ENCODE assay signal across 15 mouse cellular contexts in the genomic region with DNA sequence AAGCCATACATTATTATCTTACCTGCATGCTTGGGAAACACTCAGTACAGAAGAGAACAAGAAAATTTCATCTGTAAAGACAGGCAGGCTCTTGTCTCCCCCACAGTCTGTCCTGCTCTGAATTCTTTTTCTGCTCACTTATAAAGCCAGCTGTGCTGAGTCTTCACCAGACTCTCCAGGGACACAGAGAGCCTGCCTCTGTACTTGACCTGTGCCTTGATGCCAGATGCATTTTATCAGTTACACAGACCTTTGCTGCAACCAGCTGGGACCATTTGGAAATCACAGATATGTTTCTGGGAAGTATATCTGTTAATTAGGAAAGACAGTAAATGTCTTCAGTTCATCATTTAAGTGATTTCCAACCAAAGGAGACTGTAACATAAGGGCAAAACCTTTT. TPM values are rescaled to one million over a fixed set of nuclear protein-coding genes. Genes with fewer than 3 reads are reported as not detected.
DNase-seq lines count a peak whose midpoint lies in the region; ATAC-seq and TF ChIP-seq lines count a peak whose summit lies in the region.
"Had no signal": no experiment of that assay in that cellular context is flagged by ENCODE, and none has a peak within 500 bp of the region (broad histone marks: within the 10 kb centered on the region; RNA-seq: fewer than 3 reads in every experiment).

A gene (minus strand): TSS at position 106 of the 400 bp plus-strand sequence.

- H3K36me3 ChIP-seq in hindbrain, postnatal 0 days (ENCODE audit: insufficient read depth, low read length), result no peaks in the 10 kb centered on the region
- no peaks in the 10 kb centered on the region for H3K36me3 ChIP-seq in hindbrain, embryonic 10.5 days
- no peaks in the 10 kb centered on the region for H3K36me3 ChIP-seq in embryonic facial prominence, embryonic 14.5 days (ENCODE audit: control insufficient read depth, insufficient read depth, low read length)
- no peaks in the 10 kb centered on the region for H3K36me3 ChIP-seq in kidney, postnatal 0 days (ENCODE audit: insufficient read depth, low read length)
- no peaks in the 10 kb centered on the region for H3K36me3 ChIP-seq in hindbrain, embryonic 11.5 days (ENCODE audit: control insufficient read depth, insufficient read depth, low read length)
- H3K36me3 ChIP-seq in liver, embryonic 12.5 days, result no peaks in the 10 kb centered on the region
- H3K36me3 ChIP-seq in forebrain, postnatal 0 days (ENCODE audit: insufficient read depth), result no peaks in the 10 kb centered on the region
- H3K36me3 ChIP-seq: forebrain, embryonic 10.5 days; heart, embryonic 13.5 days; liver, embryonic 13.5 days; neural tube, embryonic 15.5 days had no signal

- H3K27me3 ChIP-seq in hindbrain, postnatal 0 days (ENCODE audit: insufficient read depth, low read length), result no peaks in the 10 kb centered on the region
- H3K27me3 ChIP-seq in hindbrain, embryonic 10.5 days (ENCODE audit: insufficient read depth, poor library complexity, severe bottlenecking), result no peaks in the 10 kb centered on the region
- no peaks in the 10 kb centered on the region for H3K27me3 ChIP-seq in embryonic facial prominence, embryonic 14.5 days (replicated peaks; ENCODE audit: control insufficient read depth, insufficient read depth, low read length)
- no peaks in the 10 kb centered on the region for H3K27me3 ChIP-seq in kidney, postnatal 0 days (ENCODE audit: insufficient read depth, low read length)
- no peaks in the 10 kb centered on the region for H3K27me3 ChIP-seq in hindbrain, embryonic 11.5 days (ENCODE audit: control insufficient read depth, insufficient read depth, low read length)
- no peaks in the 10 kb centered on the region for H3K27me3 ChIP-seq in liver, embryonic 12.5 days (replicated peaks)
- H3K27me3 ChIP-seq in forebrain, postnatal 0 days (ENCODE audit: insufficient read depth, low read length), result no peaks in the 10 kb centered on the region
- H3K27me3 ChIP-seq: heart, embryonic 13.5 days; liver, embryonic 13.5 days; neural tube, embryonic 15.5 days had no signal

- peak; percentile 3 for DNase-seq in hindbrain, postnatal 0 days (ENCODE audit: low spot score)
- no peak for DNase-seq in hindbrain, embryonic 10.5 days (ENCODE audit: low spot score)
- peak; percentile 22 for DNase-seq in embryonic facial prominence, embryonic 14.5 days (ENCODE audit: low spot score)
- peak; percentile 60 for DNase-seq in kidney, postnatal 0 days (ENCODE audit: low spot score)
- DNase-seq in lung, postnatal 14 days, result peak; percentile 32
- DNase-seq in hindbrain, embryonic 11.5 days (ENCODE audit: low spot score), result no peak
- DNase-seq in forebrain, postnatal 0 days, result no peak
- DNase-seq: cerebellum, postnatal 36 days; liver, embryonic 13.5 days; midbrain, embryonic 14.5 days; right cerebral cortex, postnatal 25 days had no signal

- H3K9ac ChIP-seq in hindbrain, postnatal 0 days (replicated peaks; ENCODE audit: low read length), result no peak within 1 kb of the TSS
- no peak within 1 kb of the TSS for H3K9ac ChIP-seq in embryonic facial prominence, embryonic 14.5 days (ENCODE audit: low read depth, low read length)
- H3K9ac ChIP-seq in kidney, postnatal 0 days (ENCODE audit: low read depth, low read length), result no peak within 1 kb of the TSS
- no peak within 1 kb of the TSS for H3K9ac ChIP-seq in hindbrain, embryonic 11.5 days (ENCODE audit: low read depth, low read length)
- no peak within 1 kb of the TSS for H3K9ac ChIP-seq in liver, embryonic 12.5 days
- H3K9ac ChIP-seq in forebrain, postnatal 0 days, result no peak within 1 kb of the TSS
- H3K9ac ChIP-seq: heart, embryonic 13.5 days; liver, embryonic 13.5 days; neural tube, embryonic 15.5 days had no signal

- no peak within 1 kb of the TSS for H3K4me2 ChIP-seq in hindbrain, postnatal 0 days (ENCODE audit: low read depth, low read length)
- H3K4me2 ChIP-seq in embryonic facial prominence, embryonic 14.5 days (ENCODE audit: low read depth, low read length), result no peak within 1 kb of the TSS
- H3K4me2 ChIP-seq in kidney, postnatal 0 days (ENCODE audit: low read length), result no peak within 1 kb of the TSS
- H3K4me2 ChIP-seq in hindbrain, embryonic 11.5 days (replicated peaks; ENCODE audit: low read depth, low read length), result no peak within 1 kb of the TSS
- H3K4me2 ChIP-seq in liver, embryonic 12.5 days, result no peak within 1 kb of the TSS
- no peak within 1 kb of the TSS for H3K4me2 ChIP-seq in forebrain, postnatal 0 days (ENCODE audit: low read depth)
- H3K4me2 ChIP-seq: heart, embryonic 13.5 days; liver, embryonic 13.5 days; neural tube, embryonic 15.5 days had no signal

- H3K4me3 ChIP-seq in hindbrain, postnatal 0 days (ENCODE audit: low read length), result no peak within 1 kb of the TSS
- no peak within 1 kb of the TSS for H3K4me3 ChIP-seq in hindbrain, embryonic 10.5 days
- no peak within 1 kb of the TSS for H3K4me3 ChIP-seq in embryonic facial prominence, embryonic 14.5 days (ENCODE audit: low read depth, low read length)
- H3K4me3 ChIP-seq in kidney, postnatal 0 days (replicated peaks; ENCODE audit: low read depth, low read length), result no peak within 1 kb of the TSS
- H3K4me3 ChIP-seq in hindbrain, embryonic 11.5 days (ENCODE audit: low read depth, low read length), result no peak within 1 kb of the TSS
- no peak within 1 kb of the TSS for H3K4me3 ChIP-seq in liver, embryonic 12.5 days
- H3K4me3 ChIP-seq in forebrain, postnatal 0 days (ENCODE audit: low read depth, low read length), result no peak within 1 kb of the TSS
- H3K4me3 ChIP-seq: forebrain, embryonic 10.5 days; heart, embryonic 13.5 days; liver, embryonic 13.5 days; neural tube, embryonic 15.5 days had no signal

- TF ChIP-seq CTCF in hindbrain, postnatal 0 days (IDR thresholded peaks at IDR 0.05; ENCODE audit: low read depth), result no peak
- TF ChIP-seq CTCF in kidney, postnatal 0 days (IDR thresholded peaks at IDR 0.05; ENCODE audit: low read depth), result no peak
- no peak for TF ChIP-seq CTCF in forebrain, postnatal 0 days (IDR thresholded peaks at IDR 0.05; ENCODE audit: low read depth)

- H3K9me3 ChIP-seq in hindbrain, postnatal 0 days (ENCODE audit: low read length), result no peaks in the 10 kb centered on the region
- H3K9me3 ChIP-seq in hindbrain, embryonic 10.5 days, result no peaks in the 10 kb centered on the region
- no peaks in the 10 kb centered on the region for H3K9me3 ChIP-seq in embryonic facial prominence, embryonic 14.5 days (ENCODE audit: control insufficient read depth, low read length)
- H3K9me3 ChIP-seq in kidney, postnatal 0 days (replicated peaks; ENCODE audit: low read length), result no peaks in the 10 kb centered on the region
- H3K9me3 ChIP-seq in hindbrain, embryonic 11.5 days (ENCODE audit: control insufficient read depth, low read length), result no peaks in the 10 kb centered on the region
- no peaks in the 10 kb centered on the region for H3K9me3 ChIP-seq in liver, embryonic 12.5 days (replicated peaks)
- no peaks in the 10 kb centered on the region for H3K9me3 ChIP-seq in forebrain, postnatal 0 days (ENCODE audit: low read length)
- H3K9me3 ChIP-seq: forebrain, embryonic 10.5 days; heart, embryonic 13.5 days; liver, embryonic 13.5 days; neural tube, embryonic 15.5 days had no signal

- no peaks in the 10 kb centered on the region for H3K4me1 ChIP-seq in hindbrain, postnatal 0 days (ENCODE audit: insufficient read depth, low read length)
- H3K4me1 ChIP-seq in hindbrain, embryonic 10.5 days (replicated peaks), result no peaks in the 10 kb centered on the region
- H3K4me1 ChIP-seq in embryonic facial prominence, embryonic 14.5 days (ENCODE audit: control insufficient read depth, insufficient read depth, low read length), result no peaks in the 10 kb centered on the region
- H3K4me1 ChIP-seq in kidney, postnatal 0 days (replicated peaks; ENCODE audit: insufficient read depth, low read length), result no peaks in the 10 kb centered on the region
- no peaks in the 10 kb centered on the region for H3K4me1 ChIP-seq in hindbrain, embryonic 11.5 days (replicated peaks; ENCODE audit: control insufficient read depth, insufficient read depth, low read length)
- no peaks in the 10 kb centered on the region for H3K4me1 ChIP-seq in liver, embryonic 12.5 days
- H3K4me1 ChIP-seq in forebrain, postnatal 0 days (ENCODE audit: insufficient read depth), result no peaks in the 10 kb centered on the region
- H3K4me1 ChIP-seq: forebrain, embryonic 10.5 days; liver, embryonic 13.5 days; neural tube, embryonic 15.5 days had no signal

- ATAC-seq in hindbrain, postnatal 0 days, result no peak
- ATAC-seq in embryonic facial prominence, embryonic 14.5 days (ENCODE audit: low read depth), result no peak
- no peak for ATAC-seq in kidney, postnatal 0 days (replicated peaks; ENCODE audit: low FRiP score, low read depth)
- no peak for ATAC-seq in hindbrain, embryonic 11.5 days (ENCODE audit: low FRiP score)
- ATAC-seq in liver, embryonic 12.5 days, result no peak
- no peak for ATAC-seq in forebrain, postnatal 0 days

- H3K27ac ChIP-seq in hindbrain, postnatal 0 days, result no peak within 1 kb of the TSS
- H3K27ac ChIP-seq in hindbrain, embryonic 10.5 days, result no peak within 1 kb of the TSS
- H3K27ac ChIP-seq in embryonic facial prominence, embryonic 14.5 days (replicated peaks; ENCODE audit: low read depth, low read length), result no peak within 1 kb of the TSS
- no peak within 1 kb of the TSS for H3K27ac ChIP-seq in kidney, postnatal 0 days
- no peak within 1 kb of the TSS for H3K27ac ChIP-seq in hindbrain, embryonic 11.5 days (ENCODE audit: low read depth, low read length)
- no peak within 1 kb of the TSS for H3K27ac ChIP-seq in liver, embryonic 12.5 days
- H3K27ac ChIP-seq in forebrain, postnatal 0 days (ENCODE audit: low read depth, low read length), result no peak within 1 kb of the TSS
- H3K27ac ChIP-seq: forebrain, embryonic 10.5 days; heart, embryonic 13.5 days; liver, embryonic 13.5 days; neural tube, embryonic 15.5 days had no signal

RNA-seq across cellular contexts. Expression of the gene that starts here (rescaled TPM):
- total RNA-seq in hindbrain, postnatal 0 days (2014; rRNA removed), result 0.10 TPM in 1 of 2 replicates, not detected in the other
- polyA plus RNA-seq in hindbrain, postnatal 0 days (2015; fragmentation: Nextera tagmentation; extraction: Ambion mirVana), result 0.05 TPM in 1 of 2 replicates, not detected in the other
- 0.07 TPM in 1 of 2 replicates, not detected in the other for polyA plus RNA-seq in hindbrain, embryonic 10.5 days (2016; fragmentation: Nextera tagmentation; extraction: Ambion mirVana)
- 0.17 and 0.22 TPM in 2 replicates for polyA plus RNA-seq in embryonic facial prominence, embryonic 14.5 days (2014; fragmentation: Nextera tagmentation; extraction: Ambion mirVana)
- 0.32 and 0.50 TPM in 2 replicates for polyA plus RNA-seq in kidney, postnatal 0 days (2015; fragmentation: Nextera tagmentation; extraction: Ambion mirVana)
- not detected in 2 replicates for polyA plus RNA-seq in hindbrain, embryonic 11.5 days (2014; fragmentation: Nextera tagmentation; extraction: Ambion mirVana)
- not detected in 2 replicates for polyA plus RNA-seq in liver, embryonic 12.5 days (2016; fragmentation: Nextera tagmentation; extraction: Ambion mirVana)
- 0.05 TPM in 1 of 2 replicates, not detected in the other for total RNA-seq in forebrain, postnatal 0 days (2014; rRNA removed)
- polyA plus RNA-seq in forebrain, postnatal 0 days (2015; fragmentation: Nextera tagmentation; extraction: Ambion mirVana), result 0.06 and 0.11 TPM in 2 replicates
- polyA plus RNA-seq: forebrain, embryonic 10.5 days; liver, embryonic 13.5 days had no signal

Comparison
In these comparisons a context has a peak if more than half of its experiments do, and no peak if none do; other contexts are left out.
1. Peak in DNase-seq in hindbrain, postnatal 0 days; RNA of the gene not detected or under 1 TPM.
2. Peak in DNase-seq in embryonic facial prominence, embryonic 14.5 days; RNA of the gene not detected or under 1 TPM.
3. Peak in DNase-seq in kidney, postnatal 0 days; RNA of the gene not detected or under 1 TPM.